Comparison of ENCODE assay signal across 8 mouse cellular contexts in genomic region chr3:94533968-94534367, GRCm38 (mm10). TPM values are rescaled to one million over a fixed set of nuclear protein-coding genes. Genes with fewer than 3 reads are reported as not detected.
DNase-seq lines count a peak whose midpoint lies in the region; ATAC-seq and TF ChIP-seq lines count a peak whose summit lies in the region.

No protein-coding gene starts in this region.

- no peaks in the 10 kb centered on the region for H3K4me1 ChIP-seq in forebrain, postnatal 0 days (ENCODE audit: insufficient read depth)
- H3K4me1 ChIP-seq in forebrain, embryonic 10.5 days: no peaks in the 10 kb centered on the region
- H3K4me1 ChIP-seq in midbrain, postnatal 0 days (ENCODE audit: insufficient read depth, low read length): no peaks in the 10 kb centered on the region
- H3K4me1 ChIP-seq in midbrain, embryonic 16.5 days (ENCODE audit: control insufficient read depth, insufficient read depth, low read length): no peaks in the 10 kb centered on the region
- H3K4me1 ChIP-seq in heart, postnatal 0 days (ENCODE audit: control insufficient read depth, insufficient read depth): no peaks in the 10 kb centered on the region

- no peak overlapping the region for H3K9ac ChIP-seq in forebrain, postnatal 0 days
- no peak overlapping the region for H3K9ac ChIP-seq in midbrain, postnatal 0 days (replicated peaks; ENCODE audit: low read length, poor library complexity, severe bottlenecking)
- H3K9ac ChIP-seq in midbrain, embryonic 16.5 days (ENCODE audit: low read depth, low read length): no peak overlapping the region
- no peak overlapping the region for H3K9ac ChIP-seq in heart, postnatal 0 days (replicated peaks; ENCODE audit: low read depth, low read length)

- TF ChIP-seq CTCF in forebrain, postnatal 0 days (IDR thresholded peaks at IDR 0.05; ENCODE audit: low read depth): peak; percentile 61
- TF ChIP-seq CTCF in midbrain, postnatal 0 days (IDR thresholded peaks at IDR 0.05): peak; percentile 74
- TF ChIP-seq CTCF in heart, postnatal 0 days (IDR thresholded peaks at IDR 0.05; ENCODE audit: low read depth): peak; percentile 56

- H3K36me3 ChIP-seq in forebrain, postnatal 0 days (ENCODE audit: insufficient read depth): peaks cover 13% of the 10 kb centered on the region
- H3K36me3 ChIP-seq in forebrain, embryonic 10.5 days (replicated peaks): peaks cover 33% of the 10 kb centered on the region
- no peaks in the 10 kb centered on the region for H3K36me3 ChIP-seq in midbrain, postnatal 0 days (ENCODE audit: insufficient read depth, low read length)
- no peaks in the 10 kb centered on the region for H3K36me3 ChIP-seq in midbrain, embryonic 16.5 days (ENCODE audit: control insufficient read depth, insufficient read depth, low read length)
- H3K36me3 ChIP-seq in heart, postnatal 0 days (replicated peaks; ENCODE audit: control insufficient read depth, insufficient read depth, low read length): peaks cover 18% of the 10 kb centered on the region

- no peak for TF ChIP-seq EP300 in heart, postnatal 0 days (IDR thresholded peaks at IDR 0.05; ENCODE audit: low read depth)

- no peak overlapping the region for H3K4me2 ChIP-seq in forebrain, postnatal 0 days (ENCODE audit: low read depth)
- H3K4me2 ChIP-seq in midbrain, postnatal 0 days (ENCODE audit: low read depth, low read length, poor library complexity, severe bottlenecking): no peak overlapping the region
- no peak overlapping the region for H3K4me2 ChIP-seq in midbrain, embryonic 16.5 days (ENCODE audit: low read length)
- no peak overlapping the region for H3K4me2 ChIP-seq in heart, postnatal 0 days (ENCODE audit: low read depth, low read length)

- ATAC-seq in forebrain, postnatal 0 days: no peak
- no peak for ATAC-seq in midbrain, postnatal 0 days (ENCODE audit: low FRiP score)
- ATAC-seq in midbrain, embryonic 16.5 days: no peak
- ATAC-seq in heart, postnatal 0 days (ENCODE audit: insufficient read depth, low read depth): no peak
- ATAC-seq in megakaryocyte, adult 5-6 weeks (ENCODE audit: poor library complexity, severe bottlenecking): 0 out of 2 replicates have a peak, but pooled peaks have one; percentile 35
- no peak for ATAC-seq in granulocyte monocyte progenitor cell, adult 5-6 weeks (replicated peaks; ENCODE audit: poor library complexity, severe bottlenecking)

- no peaks in the 10 kb centered on the region for H3K27me3 ChIP-seq in forebrain, postnatal 0 days (ENCODE audit: insufficient read depth, low read length)
- H3K27me3 ChIP-seq in forebrain, embryonic 10.5 days (ENCODE audit: poor library complexity, severe bottlenecking): no peaks in the 10 kb centered on the region
- H3K27me3 ChIP-seq in midbrain, postnatal 0 days (ENCODE audit: insufficient read depth, low read length): no peaks in the 10 kb centered on the region
- H3K27me3 ChIP-seq in midbrain, embryonic 16.5 days (ENCODE audit: control insufficient read depth, insufficient read depth, low read depth, low read length): no peaks in the 10 kb centered on the region
- H3K27me3 ChIP-seq in heart, postnatal 0 days (ENCODE audit: control insufficient read depth, insufficient read depth, low read length): no peaks in the 10 kb centered on the region

- no peak overlapping the region for H3K27ac ChIP-seq in forebrain, postnatal 0 days (ENCODE audit: low read depth, low read length)
- no peak overlapping the region for H3K27ac ChIP-seq in forebrain, embryonic 10.5 days
- no peak overlapping the region for H3K27ac ChIP-seq in midbrain, postnatal 0 days (ENCODE audit: low read depth, low read length)
- no peak overlapping the region for H3K27ac ChIP-seq in midbrain, embryonic 16.5 days (ENCODE audit: low read length)
- H3K27ac ChIP-seq in heart, postnatal 0 days (ENCODE audit: low read depth): no peak overlapping the region

- H3K9me3 ChIP-seq in forebrain, postnatal 0 days (ENCODE audit: low read length): no peaks in the 10 kb centered on the region
- H3K9me3 ChIP-seq in forebrain, embryonic 10.5 days: no peaks in the 10 kb centered on the region
- H3K9me3 ChIP-seq in midbrain, postnatal 0 days (ENCODE audit: low read length): no peaks in the 10 kb centered on the region
- H3K9me3 ChIP-seq in midbrain, embryonic 16.5 days (replicated peaks; ENCODE audit: control insufficient read depth, low read length, poor library complexity, severe bottlenecking): no peaks in the 10 kb centered on the region
- no peaks in the 10 kb centered on the region for H3K9me3 ChIP-seq in heart, postnatal 0 days (replicated peaks; ENCODE audit: control insufficient read depth, low read length)

- H3K4me3 ChIP-seq in forebrain, postnatal 0 days (ENCODE audit: low read depth, low read length): no peak overlapping the region
- no peak overlapping the region for H3K4me3 ChIP-seq in forebrain, embryonic 10.5 days
- H3K4me3 ChIP-seq in midbrain, postnatal 0 days (ENCODE audit: low read depth, low read length): no peak overlapping the region
- no peak overlapping the region for H3K4me3 ChIP-seq in midbrain, embryonic 16.5 days (ENCODE audit: low read depth, low read length)
- no peak overlapping the region for H3K4me3 ChIP-seq in heart, postnatal 0 days (ENCODE audit: low read depth, low read length)

- DNase-seq in forebrain, postnatal 0 days: no peak
- no peak for DNase-seq in forebrain, embryonic 10.5 days (ENCODE audit: extremely low spot score, low spot score)
- peak; percentile 32 for DNase-seq in midbrain, postnatal 0 days (ENCODE audit: low spot score)
- DNase-seq in c-Kit-positive CD71-negative TER-119-negative erythroid progenitor cells, embryonic 14.5 days (ENCODE audit: low read depth): peak; percentile 10
- DNase-seq in heart, postnatal 0 days (ENCODE audit: low spot score): peak; percentile 47

RNA-seq across cellular contexts. Expression of gene Snx27, which starts 48.5 kb away (rescaled TPM):
- 71.8 and 75.2 TPM in 2 replicates for total RNA-seq in forebrain, postnatal 0 days (2014; rRNA removed)
- 49.0 and 80.0 TPM in 2 replicates for polyA plus RNA-seq in forebrain, postnatal 0 days (2015; fragmentation: Nextera tagmentation; extraction: Ambion mirVana)
- 41.2 and 46.5 TPM in 2 replicates for polyA plus RNA-seq in forebrain, embryonic 10.5 days (2016; fragmentation: Nextera tagmentation; extraction: Ambion mirVana)
- total RNA-seq in midbrain, postnatal 0 days (2014; rRNA removed): 67.9 and 87.7 TPM in 2 replicates
- polyA plus RNA-seq in midbrain, postnatal 0 days (2015; fragmentation: Nextera tagmentation; extraction: Ambion mirVana): 81.7 and 84.4 TPM in 2 replicates
- polyA plus RNA-seq in midbrain, embryonic 16.5 days (2015; fragmentation: Nextera tagmentation; extraction: Ambion mirVana): 91.3 and 94.1 TPM in 2 replicates
- 18.1 and 30.8 TPM in 2 replicates for total RNA-seq in heart, postnatal 0 days (2014; rRNA removed; ENCODE audit: low replicate concordance)
- polyA plus RNA-seq in heart, postnatal 0 days (2015; fragmentation: Nextera tagmentation; extraction: Ambion mirVana): 17.0 and 17.2 TPM in 2 replicates
- total RNA-seq in megakaryocyte, adult 5-6 weeks (2015): 31.3 and 35.9 TPM in 2 replicates
- total RNA-seq in megakaryocyte, adult 5-6 weeks (2017): 33.8 and 39.8 TPM in 2 replicates
- 15.6 and 24.0 TPM in 2 replicates for total RNA-seq in granulocyte monocyte progenitor cell, adult 5-6 weeks (2014; fragmentation: Nextera tagmentation)
- 21.8 and 29.7 TPM in 2 replicates for total RNA-seq in granulocyte monocyte progenitor cell, adult 5-6 weeks (2017)

RNA-seq across cellular contexts. Expression of gene Riiad1, which starts 53.8 kb away (rescaled TPM):
- 7.3 and 14.2 TPM in 2 replicates for total RNA-seq in forebrain, postnatal 0 days (2014; rRNA removed)
- 24.7 and 27.1 TPM in 2 replicates for polyA plus RNA-seq in forebrain, postnatal 0 days (2015; fragmentation: Nextera tagmentation; extraction: Ambion mirVana)
- 6.0 and 6.9 TPM in 2 replicates for polyA plus RNA-seq in forebrain, embryonic 10.5 days (2016; fragmentation: Nextera tagmentation; extraction: Ambion mirVana)
- 6.6 and 6.7 TPM in 2 replicates for total RNA-seq in midbrain, postnatal 0 days (2014; rRNA removed)
- polyA plus RNA-seq in midbrain, postnatal 0 days (2015; fragmentation: Nextera tagmentation; extraction: Ambion mirVana): 19.4 and 23.3 TPM in 2 replicates
- polyA plus RNA-seq in midbrain, embryonic 16.5 days (2015; fragmentation: Nextera tagmentation; extraction: Ambion mirVana): 26.7 and 27.7 TPM in 2 replicates
- 1.2 TPM in 1 of 2 replicates, not detected in the other for total RNA-seq in heart, postnatal 0 days (2014; rRNA removed; ENCODE audit: low replicate concordance)
- polyA plus RNA-seq in heart, postnatal 0 days (2015; fragmentation: Nextera tagmentation; extraction: Ambion mirVana): 4.3 and 4.5 TPM in 2 replicates
- 1.1 TPM in 1 of 2 replicates, not detected in the other for total RNA-seq in megakaryocyte, adult 5-6 weeks (2015)
- total RNA-seq in megakaryocyte, adult 5-6 weeks (2017): not detected in 2 replicates
- total RNA-seq in granulocyte monocyte progenitor cell, adult 5-6 weeks (2014; fragmentation: Nextera tagmentation): not detected in 2 replicates
- total RNA-seq in granulocyte monocyte progenitor cell, adult 5-6 weeks (2017): not detected in 2 replicates

RNA-seq across cellular contexts. Expression of gene Celf3, which starts 55.9 kb away (rescaled TPM):
- total RNA-seq in forebrain, postnatal 0 days (2014; rRNA removed): 223 and 278 TPM in 2 replicates
- polyA plus RNA-seq in forebrain, postnatal 0 days (2015; fragmentation: Nextera tagmentation; extraction: Ambion mirVana): 247 and 295 TPM in 2 replicates
- polyA plus RNA-seq in forebrain, embryonic 10.5 days (2016; fragmentation: Nextera tagmentation; extraction: Ambion mirVana): 34.7 and 46.8 TPM in 2 replicates
- 203 and 205 TPM in 2 replicates for total RNA-seq in midbrain, postnatal 0 days (2014; rRNA removed)
- 187 and 219 TPM in 2 replicates for polyA plus RNA-seq in midbrain, postnatal 0 days (2015; fragmentation: Nextera tagmentation; extraction: Ambion mirVana)
- polyA plus RNA-seq in midbrain, embryonic 16.5 days (2015; fragmentation: Nextera tagmentation; extraction: Ambion mirVana): 261 and 296 TPM in 2 replicates
- total RNA-seq in heart, postnatal 0 days (2014; rRNA removed; ENCODE audit: low replicate concordance): not detected in 2 replicates
- polyA plus RNA-seq in heart, postnatal 0 days (2015; fragmentation: Nextera tagmentation; extraction: Ambion mirVana): 0.53 and 0.80 TPM in 2 replicates
- not detected in 2 replicates for total RNA-seq in megakaryocyte, adult 5-6 weeks (2015)
- total RNA-seq in megakaryocyte, adult 5-6 weeks (2017): not detected in 2 replicates
- total RNA-seq in granulocyte monocyte progenitor cell, adult 5-6 weeks (2014; fragmentation: Nextera tagmentation): not detected in 2 replicates
- total RNA-seq in granulocyte monocyte progenitor cell, adult 5-6 weeks (2017): not detected in 2 replicates

Comparison
In these comparisons a context has a peak if more than half of its experiments do, and no peak if none do; other contexts are left out.
1. DNase-seq: peak in midbrain, postnatal 0 days (single experiment), c-Kit-positive CD71-negative TER-119-negative erythroid progenitor cells, embryonic 14.5 days (single experiment) and heart, postnatal 0 days (single experiment); none in forebrain, postnatal 0 days (single experiment) and forebrain, embryonic 10.5 days (single experiment).
2. RNA of gene Celf3, which starts 55.9 kb away (total RNA-seq): 223 to 278 TPM in forebrain, postnatal 0 days and 203 to 205 TPM in midbrain, postnatal 0 days; not detected in heart, postnatal 0 days, not detected in megakaryocyte, adult 5-6 weeks and not detected in granulocyte monocyte progenitor cell, adult 5-6 weeks; every median in the first group is over 100 times any median in the second.
3. Peak in every context shown above with its lines, with median percentiles within 50 percentile points of each other: CTCF ChIP-seq.